Comparison of ENCODE assay signal across 9 mouse cellular contexts in the genomic region with DNA sequence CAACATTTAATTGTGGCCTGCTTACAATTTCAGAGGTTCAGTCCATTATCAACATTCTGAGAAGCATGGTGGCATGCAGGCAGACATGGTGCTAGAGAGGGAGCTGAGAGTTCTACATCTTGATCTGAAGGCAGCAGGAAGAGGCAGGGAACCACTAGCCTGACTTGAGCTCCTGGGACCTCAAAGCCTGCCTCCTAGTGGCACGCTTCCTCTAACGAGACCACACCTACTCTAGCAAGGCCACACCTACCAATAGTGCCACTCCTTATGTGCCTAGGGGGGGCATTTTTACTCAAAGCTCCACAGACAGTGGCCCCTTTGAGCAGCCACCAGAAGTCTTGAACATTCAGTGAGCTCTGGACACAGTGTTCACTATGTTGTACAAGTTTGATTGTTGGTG.
DNase-seq lines count a peak whose midpoint lies in the region; TF ChIP-seq lines count a peak whose summit lies in the region.
"Had no signal": no experiment of that assay in that cellular context is flagged by ENCODE, and none has a peak within 500 bp of the region (broad histone marks: within the 10 kb centered on the region; RNA-seq: fewer than 3 reads in every experiment).

No protein-coding gene starts in this region.

- no peaks in the 10 kb centered on the region for H3K4me1 ChIP-seq in E14TG2a.4 (replicated peaks; ENCODE audit: low read depth, low read length)
- H3K4me1 ChIP-seq: embryonic facial prominence, embryonic 12.5 days had no signal

- 0 out of 2 replicates have a peak, but pooled peaks cover 10% of the 10 kb centered on the region for H3K9me3 ChIP-seq in E14TG2a.4 (ENCODE audit: low read length)
- H3K9me3 ChIP-seq: embryonic facial prominence, embryonic 12.5 days had no signal

- peak; percentile 10 for TF ChIP-seq CTCF in E14TG2a.4 (conservative IDR thresholded peaks at IDR 0.05; ENCODE audit: low read length)

- DNase-seq in kidney, postnatal 10 days = peak; percentile 19
- DNase-seq in kidney, postnatal 14 days = no peak
- DNase-seq in c-Kit-positive CD71-positive TER-119-positive erythroid progenitor cells, embryonic 14.5 days (ENCODE audit: low spot score) = peak; percentile 2
- peak; percentile 58 for DNase-seq in lung, postnatal 36 days
- DNase-seq in frontal cortex, adult 2 months (ENCODE audit: extremely low spot score in 1 of 2, low spot score in 1 of 2) = no peak
- no peak for DNase-seq in left cerebral cortex, postnatal 4 days
- DNase-seq: thymus, postnatal 14 days had no signal

- no peaks in the 10 kb centered on the region for H3K27me3 ChIP-seq in E14TG2a.4 (ENCODE audit: insufficient read depth, low read length)
- H3K27me3 ChIP-seq: embryonic facial prominence, embryonic 12.5 days had no signal

- intact Hi-C loops in left cerebral cortex, postnatal 4 days (cut with DNase I) = no loop called here

- H3K36me3 ChIP-seq in E14TG2a.4 (ENCODE audit: insufficient read depth, low read length) = no peaks in the 10 kb centered on the region
- H3K36me3 ChIP-seq: embryonic facial prominence, embryonic 12.5 days had no signal

- no peak overlapping the region for H3K4me3 ChIP-seq in E14TG2a.4 (replicated peaks; ENCODE audit: low read length)
- H3K4me3 ChIP-seq: embryonic facial prominence, embryonic 12.5 days had no signal

Comparison
In these comparisons a context has a peak if more than half of its experiments do, and no peak if none do; other contexts are left out.
1. DNase-seq: peak in kidney, postnatal 10 days (single experiment), c-Kit-positive CD71-positive TER-119-positive erythroid progenitor cells, embryonic 14.5 days (single experiment) and lung, postnatal 36 days (single experiment); none in kidney, postnatal 14 days (single experiment), frontal cortex, adult 2 months (0 of 2) and left cerebral cortex, postnatal 4 days (single experiment).